In genomic region chr7:34252030-34252429, GRCm38 (mm10) we compare ENCODE assay signal across 10 mouse cellular contexts. TPM values are rescaled to one million over a fixed set of nuclear protein-coding genes. Genes with fewer than 3 reads are reported as not detected.
DNase-seq lines count a peak whose midpoint lies in the region; ATAC-seq and TF ChIP-seq lines count a peak whose summit lies in the region.
"Had no signal": no experiment of that assay in that cellular context is flagged by ENCODE, and none has a peak within 500 bp of the region (broad histone marks: within the 10 kb centered on the region; RNA-seq: fewer than 3 reads in every experiment).

No protein-coding gene starts in this region.

- H3K27ac ChIP-seq in kidney, postnatal 0 days = no peak overlapping the region
- H3K27ac ChIP-seq: lung, embryonic 15.5 days had no signal

- peak; percentile 31 for DNase-seq in cerebellum, adult 8-10 months
- DNase-seq in cerebellum, postnatal 36 days = no peak
- DNase-seq in kidney, postnatal 0 days (ENCODE audit: low spot score) = peak; percentile 82
- no peak for DNase-seq in kidney, postnatal 10 days
- DNase-seq in Patski (ENCODE audit: low read depth, low spot score) = no peak
- DNase-seq in lung, postnatal 36 days = peak; percentile 45
- no peak for DNase-seq in c-Kit-positive CD71-positive TER-119-positive erythroid progenitor cells, embryonic 14.5 days (ENCODE audit: low spot score)
- DNase-seq in frontal cortex, postnatal 10 days (ENCODE audit: low spot score in 2 of 2) = no peak

- ATAC-seq in kidney, postnatal 0 days (replicated peaks; ENCODE audit: low FRiP score, low read depth) = no peak
- ATAC-seq in Patski = no peak

- H3K9me3 ChIP-seq in kidney, postnatal 0 days (replicated peaks; ENCODE audit: low read length) = no peaks in the 10 kb centered on the region
- H3K9me3 ChIP-seq: lung, embryonic 15.5 days had no signal

- CTCF ChIA-PET in Patski (lab: Charles Lee) = interaction anchor here (0.9 to 5.8 kb wide), 4 partner anchors 13 to 100 kb away, joined by 3 to 52 read pairs (median 6); no protein-coding TSS in a partner anchor

- POLR2A ChIA-PET in Patski (lab: Charles Lee) = no interaction called here

- H3K36me3 ChIP-seq in kidney, postnatal 0 days (ENCODE audit: insufficient read depth, low read length) = peaks cover 47% of the 10 kb centered on the region

- peak; percentile 73 for TF ChIP-seq CTCF in kidney, postnatal 0 days (IDR thresholded peaks at IDR 0.05; ENCODE audit: low read depth)
- peak; percentile 54 for TF ChIP-seq CTCF in Patski (IDR thresholded peaks at IDR 0.05)

- 40% methylated on average over 2 of the region's 2 CpGs for WGBS in kidney, postnatal 0 days

- no peak overlapping the region for H3K4me2 ChIP-seq in kidney, postnatal 0 days (ENCODE audit: low read length)
- H3K4me2 ChIP-seq: lung, embryonic 15.5 days had no signal

- in situ Hi-C loops in Patski (cut with MboI; ENCODE audit: low pct_unique_long_range_greater_than_20kb) = loop anchor here (5.0 to 25.0 kb wide), 2 partner anchors 100 to 410 kb away; partner anchors contain the start of gene Kctd15

- H3K9ac ChIP-seq in kidney, postnatal 0 days (ENCODE audit: low read depth, low read length) = no peak overlapping the region
- H3K9ac ChIP-seq: lung, embryonic 15.5 days had no signal

- no peak overlapping the region for H3K4me3 ChIP-seq in kidney, postnatal 0 days (replicated peaks; ENCODE audit: low read depth, low read length)
- H3K4me3 ChIP-seq: lung, embryonic 15.5 days had no signal

- no peaks in the 10 kb centered on the region for H3K27me3 ChIP-seq in kidney, postnatal 0 days (ENCODE audit: insufficient read depth, low read length)
- no peaks in the 10 kb centered on the region for H3K27me3 ChIP-seq in Patski
- H3K27me3 ChIP-seq: lung, embryonic 15.5 days had no signal

- H3K4me1 ChIP-seq in kidney, postnatal 0 days (replicated peaks; ENCODE audit: insufficient read depth, low read length) = no peaks in the 10 kb centered on the region
- H3K4me1 ChIP-seq: lung, embryonic 15.5 days had no signal

RNA-seq across cellular contexts. Expression of gene Gm6096, which starts 1.2 kb away (rescaled TPM):
- polyA plus RNA-seq in kidney, postnatal 0 days (2015; fragmentation: Nextera tagmentation; extraction: Ambion mirVana) = 0.32 TPM in 1 of 2 replicates, not detected in the other
- polyA plus RNA-seq in Patski (2021) = 0.24 TPM
- polyA plus RNA-seq: spleen, adult 2 months had no signal

RNA-seq across cellular contexts. Expression of gene Gpi1, which starts 21.9 kb away (rescaled TPM):
- polyA plus RNA-seq in kidney, postnatal 0 days (2015; fragmentation: Nextera tagmentation; extraction: Ambion mirVana) = 323 and 356 TPM in 2 replicates
- polyA plus RNA-seq in Patski (2021) = 845 TPM

RNA-seq across cellular contexts. Expression of gene Pdcd2l, which starts 55.6 kb away (rescaled TPM):
- polyA plus RNA-seq in kidney, postnatal 0 days (2015; fragmentation: Nextera tagmentation; extraction: Ambion mirVana) = 51.4 and 54.5 TPM in 2 replicates
- polyA plus RNA-seq in Patski (2021) = 26.6 TPM

Comparison
In these comparisons a context has a peak if more than half of its experiments do, and no peak if none do; other contexts are left out.
1. DNase-seq: peak in cerebellum, adult 8-10 months (single experiment), kidney, postnatal 0 days (single experiment) and lung, postnatal 36 days (single experiment); none in cerebellum, postnatal 36 days (0 of 2), kidney, postnatal 10 days (single experiment), Patski (single experiment), c-Kit-positive CD71-positive TER-119-positive erythroid progenitor cells, embryonic 14.5 days (single experiment) and frontal cortex, postnatal 10 days (0 of 2).